Mouse (Mus musculus) pancreas, adult 10 weeks (tissue): Measurements from ENCODE around the gene Thtpa. TPM values are rescaled to one million over a fixed set of nuclear protein-coding genes. Genes with fewer than 3 reads are reported as not detected.

ENCODE experiments used
- polyA plus RNA-seq: library from polyadenylated mRNA; stranded (reverse); fragments of 350-450 nt; fragmentation: Illumina TruSeq; extraction: RNeasy Lipid Tissue Mini Kit (QIAGEN cat#74804); gene quantifications from one replicate; pipeline ENCODE4 v1.2.3, GENCODE M21; 2015; ENCODE audit warnings: low read depth, low replicate concordance; ENCODE audit not compliant: insufficient read depth

The Thtpa gene
- 4.2 TPM for polyA plus RNA-seq

DNA sequence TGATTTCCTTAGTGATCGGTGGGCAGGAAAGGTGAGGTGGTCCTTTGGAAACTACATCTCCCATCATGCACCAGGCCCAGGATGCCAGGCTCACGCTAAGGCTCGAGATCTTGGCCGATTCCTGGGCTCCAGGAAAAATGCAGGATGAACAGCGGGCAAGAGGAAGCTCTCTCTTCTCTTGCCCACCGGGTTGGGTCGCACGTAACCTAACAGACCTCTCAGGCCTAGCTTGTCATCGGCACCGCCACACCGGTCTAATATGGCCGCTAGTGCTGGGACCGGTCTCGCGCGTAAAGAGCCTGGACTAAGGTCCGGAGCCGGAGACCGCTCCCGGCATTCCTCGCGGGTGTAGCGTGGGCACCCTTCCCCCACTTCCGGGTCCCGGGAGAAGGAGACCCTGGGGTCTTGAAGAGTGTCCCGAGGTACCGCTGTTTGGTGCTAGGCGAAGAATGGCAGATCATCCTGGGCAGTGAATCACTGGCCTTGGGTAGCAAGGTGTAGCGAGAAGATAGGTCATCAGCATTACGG is at the start of gene Thtpa:
Gene Thtpa (plus strand): TSS at position 81 of the 528 bp plus-strand sequence.

DNA sequence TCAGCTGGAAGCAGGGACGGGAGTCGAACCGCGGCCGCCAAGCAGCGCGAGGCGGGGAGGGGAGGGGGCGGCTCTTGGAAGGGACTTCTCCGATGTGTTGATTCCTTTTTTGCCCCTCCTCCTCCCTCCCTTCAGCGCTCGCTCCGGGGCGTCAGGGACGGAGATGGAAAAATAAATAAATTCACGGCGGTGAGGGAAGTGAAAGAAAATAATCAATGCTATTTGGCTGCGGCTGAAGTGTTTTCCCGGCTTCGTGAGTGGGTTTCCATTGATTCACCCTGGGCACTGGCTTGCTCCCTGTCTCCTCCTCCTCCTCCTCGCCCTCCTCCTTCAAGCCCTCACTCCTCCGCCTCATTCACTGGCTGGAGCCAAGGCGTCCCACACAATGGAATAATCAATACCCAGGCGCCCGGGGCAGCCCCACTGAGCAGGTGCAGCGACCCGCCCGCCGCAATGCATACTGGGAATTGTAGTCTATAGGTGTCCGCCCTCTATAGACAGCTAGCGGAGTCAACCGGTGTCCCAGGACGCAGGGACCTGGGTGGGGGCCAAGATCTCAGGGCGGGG is 2.5 kb upstream of the Thtpa start, which contains the start of gene Zfhx2:
Gene Zfhx2 (minus strand): TSS at position 314 of the 567 bp plus-strand sequence.

DNA sequence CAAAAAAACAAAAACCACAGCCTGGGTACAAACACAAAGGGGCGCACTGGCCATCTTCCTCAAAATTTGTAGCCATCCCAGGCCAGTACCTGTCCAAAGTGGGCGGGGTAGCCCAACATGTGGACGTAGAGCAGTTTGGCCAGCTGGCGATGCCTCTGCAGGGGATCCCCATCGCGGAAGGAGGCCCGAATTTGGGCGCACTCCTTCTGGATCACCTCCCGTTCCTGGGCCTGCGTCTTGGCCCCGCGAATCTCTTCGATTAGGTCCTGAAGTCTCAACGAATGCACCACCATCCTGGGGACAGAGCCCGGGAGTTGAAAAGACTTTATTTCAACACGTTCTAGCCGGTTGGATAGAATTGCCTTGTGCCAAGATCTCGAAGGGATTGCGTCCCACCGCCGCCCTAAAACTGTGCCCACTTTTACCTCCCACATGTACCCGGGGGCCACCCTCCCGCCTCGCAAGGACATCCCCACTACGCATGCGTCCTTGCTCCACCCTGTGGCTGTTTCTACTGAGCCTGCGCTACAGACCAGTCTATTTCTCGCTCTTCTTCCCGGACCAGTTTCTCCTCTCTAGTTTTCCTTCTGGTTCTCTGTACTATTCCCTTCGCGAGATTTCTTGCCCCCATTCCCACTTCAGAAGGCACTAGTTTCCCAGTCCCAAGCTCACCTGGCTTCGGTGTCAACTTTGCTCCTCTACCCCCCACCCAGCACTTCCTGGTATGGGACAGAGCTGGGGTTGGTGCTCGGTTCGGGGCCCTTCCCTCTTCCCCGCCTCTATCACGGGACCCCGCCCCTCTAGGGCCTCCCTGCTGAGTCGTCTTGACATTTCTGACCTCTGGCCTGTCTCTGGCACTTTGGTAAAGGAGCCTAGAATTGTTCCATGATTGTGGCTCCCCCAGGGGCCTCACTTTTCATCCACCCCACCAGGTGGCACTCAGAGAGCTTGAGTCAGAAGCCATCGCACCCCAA is 11.5 kb downstream of the Thtpa start, which contains the start of gene Ap1g2:
Gene Ap1g2 (minus strand): TSS at position 758 of the 974 bp plus-strand sequence.

DNA sequence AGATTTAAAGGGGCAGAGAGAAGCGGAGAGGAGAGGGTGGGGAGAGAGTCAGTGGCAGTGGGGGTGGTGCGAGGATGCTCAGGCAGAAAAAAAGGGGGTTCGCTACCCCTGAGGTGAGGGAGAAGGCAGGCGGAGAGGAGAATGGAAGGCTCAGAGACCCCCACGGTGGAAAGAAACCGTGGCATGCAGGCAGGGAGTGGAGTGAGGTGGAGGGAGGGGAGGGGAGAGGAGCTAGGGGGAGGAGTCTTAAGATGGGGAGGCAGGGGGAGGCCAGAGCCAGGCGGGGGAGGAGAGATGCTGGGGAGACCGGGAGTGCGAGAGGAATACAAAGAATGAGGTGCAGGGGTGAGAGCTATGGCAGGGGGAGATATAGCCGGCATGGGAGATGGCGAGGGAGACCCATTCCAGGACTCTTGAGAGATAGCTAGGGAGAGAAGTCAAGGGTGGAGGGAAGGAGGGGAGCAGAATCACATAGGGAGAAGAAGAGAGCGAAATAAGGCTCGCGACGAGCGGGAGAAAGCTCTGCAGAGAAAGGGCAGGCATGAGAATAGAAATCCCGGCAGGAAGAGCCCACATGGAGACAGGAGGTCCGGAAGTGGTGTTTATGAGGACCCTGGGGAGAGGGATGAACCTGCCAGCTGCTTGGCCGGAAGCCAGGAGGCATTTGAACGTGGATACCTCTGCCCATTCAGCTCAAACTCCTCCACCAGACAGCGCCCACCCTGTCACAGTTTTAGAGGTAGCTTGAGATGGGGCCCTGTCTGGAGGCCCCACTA is 22.0 kb downstream of the Thtpa start, which contains the start of gene Jph4:
Gene Jph4 (minus strand): TSS at position 511 of the 776 bp plus-strand sequence.

Other genes with a start within 250 kb of the Thtpa start
- 2.0 TPM for gene Homez, start 223.8 kb upstream of the Thtpa start, polyA plus RNA-seq
- gene Ppp1r3e, start 217.2 kb upstream of the Thtpa start, polyA plus RNA-seq: 5.1 TPM
- gene Bcl2l2, start 211.4 kb upstream of the Thtpa start, polyA plus RNA-seq: 10.9 TPM
- not detected for gene Gm20521, start 211.3 kb upstream of the Thtpa start, polyA plus RNA-seq
- gene Pabpn1, start 202.3 kb upstream of the Thtpa start, polyA plus RNA-seq: 68.9 TPM
- 21.4 TPM for gene Slc22a17, start 181.7 kb upstream of the Thtpa start, polyA plus RNA-seq
- 2.7 TPM for gene Efs, start 168.7 kb upstream of the Thtpa start, polyA plus RNA-seq
- not detected for gene Il25, start 162.1 kb upstream of the Thtpa start, polyA plus RNA-seq
- 1.1 TPM for gene Cmtm5, start 158.5 kb upstream of the Thtpa start, polyA plus RNA-seq
- 1.1 TPM for gene Myh6, start 127.9 kb upstream of the Thtpa start, polyA plus RNA-seq
- gene Gm17428, start 117.9 kb upstream of the Thtpa start, polyA plus RNA-seq: not detected
- gene Myh7, start 100.2 kb upstream of the Thtpa start, polyA plus RNA-seq: not detected
- gene Ngdn, start 79.3 kb upstream of the Thtpa start, polyA plus RNA-seq: 11.8 TPM
- 2.1 TPM for gene Zfhx2, start 2.5 kb upstream of the Thtpa start, polyA plus RNA-seq
- 24.3 TPM for gene Ap1g2, start 11.8 kb downstream of the Thtpa start, polyA plus RNA-seq
- gene Jph4, start 22.2 kb downstream of the Thtpa start, polyA plus RNA-seq: 0.72 TPM
- not detected for gene Dhrs2, start 127.2 kb downstream of the Thtpa start, polyA plus RNA-seq